Mouse (Mus musculus): ENCODE data around the gene Klhdc2. TPM values are rescaled to one million over a fixed set of nuclear protein-coding genes. Genes with fewer than 3 reads are reported as not detected.

The Klhdc2 gene
- polyA plus RNA-seq, 1 experiment, result 56.8 TPM

- H3K36me3 ChIP-seq (ENCODE audit: control insufficient read depth, insufficient read depth, low read length), result no peaks in the 10 kb centered on the region
- no peak overlapping the region for H3K27ac ChIP-seq (ENCODE audit: control insufficient read depth, insufficient read depth, low read depth, low read length)
- H3K4me1 ChIP-seq (ENCODE audit: control insufficient read depth, insufficient read depth, low read length), result no peaks in the 10 kb centered on the region
- H3K27me3 ChIP-seq (ENCODE audit: control insufficient read depth, insufficient read depth, low read length), result no peaks in the 10 kb centered on the region
- H3K4me3 ChIP-seq (ENCODE audit: control insufficient read depth, low read depth, low read length), result no peak overlapping the region
- TF ChIP-seq CTCF (IDR thresholded peaks at IDR 0.05; ENCODE audit: control insufficient read depth, insufficient read depth, insufficient replicate concordance, low read depth, low read length), result no peak
- TF ChIP-seq POLR2A (IDR thresholded peaks at IDR 0.05; ENCODE audit: control insufficient read depth, low read depth, low read length), result no peak
Observed at GRCm38 (mm10) chr12:69267956-69268632, 28.4 kb upstream of the Klhdc2 start.

- Histone ChIP-seq H3K27me3 (ENCODE audit: control insufficient read depth, insufficient read depth, low read length) (no peaks in the 10 kb centered on the region), H3K27ac (ENCODE audit: control insufficient read depth, insufficient read depth, low read depth, low read length) (no peak overlapping the region), H3K4me3 (ENCODE audit: control insufficient read depth, low read depth, low read length) (no peak overlapping the region), H3K36me3 (ENCODE audit: control insufficient read depth, insufficient read depth, low read length) (no peaks in the 10 kb centered on the region), H3K4me1 (ENCODE audit: control insufficient read depth, insufficient read depth, low read length) (no peaks in the 10 kb centered on the region)
- TF ChIP-seq CTCF (IDR thresholded peaks at IDR 0.05; ENCODE audit: control insufficient read depth, insufficient read depth, insufficient replicate concordance, low read depth, low read length), result no peak
- no peak for TF ChIP-seq POLR2A (IDR thresholded peaks at IDR 0.05; ENCODE audit: control insufficient read depth, low read depth, low read length)
Observed at GRCm38 (mm10) chr12:69268956-69269355, 27.5 kb upstream of the Klhdc2 start.

- no peak overlapping the region for H3K27ac ChIP-seq (ENCODE audit: control insufficient read depth, insufficient read depth, low read depth, low read length)
- H3K4me3 ChIP-seq (ENCODE audit: control insufficient read depth, low read depth, low read length), result no peak overlapping the region
- TF ChIP-seq POLR2A (IDR thresholded peaks at IDR 0.05; ENCODE audit: control insufficient read depth, low read depth, low read length) (no peak), CTCF (IDR thresholded peaks at IDR 0.05; ENCODE audit: control insufficient read depth, insufficient read depth, insufficient replicate concordance, low read depth, low read length) (no peak)
- no peaks in the 10 kb centered on the region for H3K4me1 ChIP-seq (ENCODE audit: control insufficient read depth, insufficient read depth, low read length)
- no peaks in the 10 kb centered on the region for H3K27me3 ChIP-seq (ENCODE audit: control insufficient read depth, insufficient read depth, low read length)
- H3K36me3 ChIP-seq (ENCODE audit: control insufficient read depth, insufficient read depth, low read length), result no peaks in the 10 kb centered on the region
Observed at GRCm38 (mm10) chr12:69279931-69280469, 16.5 kb upstream of the Klhdc2 start.

- Histone ChIP-seq H3K36me3 (ENCODE audit: control insufficient read depth, insufficient read depth, low read length) (no peaks in the 10 kb centered on the region), H3K27me3 (ENCODE audit: control insufficient read depth, insufficient read depth, low read length) (no peaks in the 10 kb centered on the region), H3K27ac (ENCODE audit: control insufficient read depth, insufficient read depth, low read depth, low read length) (no peak overlapping the region), H3K4me1 (ENCODE audit: control insufficient read depth, insufficient read depth, low read length) (no peaks in the 10 kb centered on the region), H3K4me3 (ENCODE audit: control insufficient read depth, low read depth, low read length) (no peak overlapping the region)
- TF ChIP-seq POLR2A (IDR thresholded peaks at IDR 0.05; ENCODE audit: control insufficient read depth, low read depth, low read length) (no peak), CTCF (IDR thresholded peaks at IDR 0.05; ENCODE audit: control insufficient read depth, insufficient read depth, insufficient replicate concordance, low read depth, low read length) (no peak)
Observed at GRCm38 (mm10) chr12:69280915-69281314, 15.6 kb upstream of the Klhdc2 start.

GRCm38 (mm10) chr12:69283146-69283545 is 13.3 kb upstream of the Klhdc2 start:
- no peak overlapping the region for H3K4me3 ChIP-seq (ENCODE audit: control insufficient read depth, low read depth, low read length)
- H3K27ac ChIP-seq (ENCODE audit: control insufficient read depth, insufficient read depth, low read depth, low read length), result no peak overlapping the region
- TF ChIP-seq POLR2A (IDR thresholded peaks at IDR 0.05; ENCODE audit: control insufficient read depth, low read depth, low read length) (no peak), CTCF (IDR thresholded peaks at IDR 0.05; ENCODE audit: control insufficient read depth, insufficient read depth, insufficient replicate concordance, low read depth, low read length) (no peak)
- no peaks in the 10 kb centered on the region for H3K4me1 ChIP-seq (ENCODE audit: control insufficient read depth, insufficient read depth, low read length)
- H3K36me3 ChIP-seq (ENCODE audit: control insufficient read depth, insufficient read depth, low read length), result no peaks in the 10 kb centered on the region
- H3K27me3 ChIP-seq (ENCODE audit: control insufficient read depth, insufficient read depth, low read length), result no peaks in the 10 kb centered on the region

- H3K27me3 ChIP-seq (ENCODE audit: control insufficient read depth, insufficient read depth, low read length), result no peaks in the 10 kb centered on the region
- H3K4me1 ChIP-seq (ENCODE audit: control insufficient read depth, insufficient read depth, low read length), result no peaks in the 10 kb centered on the region
- no peak overlapping the region for H3K4me3 ChIP-seq (ENCODE audit: control insufficient read depth, low read depth, low read length)
- no peaks in the 10 kb centered on the region for H3K36me3 ChIP-seq (ENCODE audit: control insufficient read depth, insufficient read depth, low read length)
- TF ChIP-seq POLR2A (IDR thresholded peaks at IDR 0.05; ENCODE audit: control insufficient read depth, low read depth, low read length) (no peak), CTCF (IDR thresholded peaks at IDR 0.05; ENCODE audit: control insufficient read depth, insufficient read depth, insufficient replicate concordance, low read depth, low read length) (no peak)
- H3K27ac ChIP-seq (ENCODE audit: control insufficient read depth, insufficient read depth, low read depth, low read length), result no peak overlapping the region
Observed at GRCm38 (mm10) chr12:69287535-69287934, 8.9 kb upstream of the Klhdc2 start.

- Histone ChIP-seq H3K27ac (ENCODE audit: control insufficient read depth, insufficient read depth, low read depth, low read length) (no peak overlapping the region), H3K36me3 (ENCODE audit: control insufficient read depth, insufficient read depth, low read length) (no peaks in the 10 kb centered on the region), H3K27me3 (ENCODE audit: control insufficient read depth, insufficient read depth, low read length) (no peaks in the 10 kb centered on the region), H3K4me1 (ENCODE audit: control insufficient read depth, insufficient read depth, low read length) (no peaks in the 10 kb centered on the region), H3K4me3 (ENCODE audit: control insufficient read depth, low read depth, low read length) (no peak overlapping the region)
- no peak for TF ChIP-seq CTCF (IDR thresholded peaks at IDR 0.05; ENCODE audit: control insufficient read depth, insufficient read depth, insufficient replicate concordance, low read depth, low read length)
- no peak for TF ChIP-seq POLR2A (IDR thresholded peaks at IDR 0.05; ENCODE audit: control insufficient read depth, low read depth, low read length)
Observed at GRCm38 (mm10) chr12:69288699-69289098, 7.8 kb upstream of the Klhdc2 start.
